Mouse (Mus musculus) brain, embryonic 14.5 days (tissue): ENCODE data around the gene Gpr35.

Experiments used
- CTCF ChIP-seq: fragments of 200-500 bp; IDR thresholded peaks from 2 replicates; pipeline ENCODE4 v1.5.1; 2012; ENCODE audit warnings: inconsistent platforms, mild to moderate bottlenecking, moderate library complexity, borderline replicate concordance; ENCODE audit not compliant: insufficient read depth, insufficient read length; ENCODE audit errors: extremely low read depth
- POLR2A ChIP-seq: fragments of 200-500 bp; IDR thresholded peaks from 2 replicates; pipeline ENCODE4 v1.6.1; 2012; ENCODE audit warnings: mild to moderate bottlenecking, inconsistent platforms, borderline replicate concordance; ENCODE audit not compliant: poor library complexity, insufficient read depth, insufficient read length, severe bottlenecking; ENCODE audit errors: extremely low read depth

DNA sequence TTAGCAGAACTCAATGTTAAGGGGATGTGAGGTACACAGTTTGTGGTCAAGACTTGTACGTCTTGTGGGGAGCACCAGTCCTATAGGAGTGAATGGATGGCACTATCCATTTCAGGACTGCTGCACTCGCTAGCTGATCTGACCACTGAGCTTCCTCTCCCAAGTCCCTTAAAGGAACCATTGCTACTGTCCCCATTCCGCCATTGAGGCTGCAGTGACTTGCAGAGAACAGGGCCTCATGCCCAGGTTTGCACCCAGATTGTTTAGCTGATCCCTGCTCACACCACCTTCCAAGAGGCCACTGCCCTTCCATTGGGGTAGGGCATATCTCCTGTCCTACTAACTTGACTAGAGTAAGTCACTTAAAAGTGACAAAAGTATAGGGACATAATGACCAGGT is 42.0 kb upstream of the Gpr35 start:
- TF ChIP-seq POLR2A (no peak), CTCF (no peak)
